Mouse (Mus musculus): ENCODE measurements around the gene Ccdc88a.
"Not testable (repeated sequence)": the region's sequence is repeated elsewhere in the genome, so short reads cannot be mapped to it uniquely, and the experiment has no call there.

DNA sequence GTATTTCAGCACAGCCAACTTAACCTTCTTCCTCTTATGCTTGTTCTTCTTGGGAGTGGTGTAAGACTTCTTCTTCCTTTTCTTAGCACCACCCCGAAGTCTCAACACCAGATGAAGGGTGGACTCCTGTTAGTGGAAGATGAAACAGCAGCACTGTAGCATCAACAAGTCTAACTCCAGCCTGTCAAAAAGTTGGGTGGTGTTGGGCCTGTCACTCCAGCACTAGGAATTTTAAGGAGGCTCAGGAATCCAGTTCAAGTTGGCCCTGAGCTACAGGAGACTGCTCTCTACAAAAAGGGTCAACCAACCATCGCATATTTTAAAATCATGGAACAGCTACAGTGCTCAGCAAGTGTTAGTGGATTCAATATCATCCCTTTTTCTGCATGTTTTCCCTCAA lies 172.8 kb downstream of the Ccdc88a start:
- not testable (repeated sequence) for TF ChIP-seq CTCF (IDR thresholded peaks at IDR 0.05; ENCODE audit: low read depth); EP300 (optimal IDR thresholded peaks at IDR 0.05)

All from stomach, postnatal 0 days (tissue).